Mouse (Mus musculus): ENCODE data around the gene Eya3.
A peak's percentile ranks its signal among the peaks of the same experiment; 100 is the strongest.

The Eya3 gene

GRCm38 (mm10) chr4:132639191-132639713, 465 bp downstream of the Eya3 start:
- DNase-seq (ENCODE audit: extremely low spot score, low spot score) = no peak

GRCm38 (mm10) chr4:132647439-132647838, 8.7 kb downstream of the Eya3 start:
- DNase-seq (ENCODE audit: extremely low spot score, low spot score) = no peak

- no peak for DNase-seq (ENCODE audit: extremely low spot score, low spot score)
These were observed 10.6 kb downstream of the Eya3 start for GRCm38 (mm10) chr4:132649271-132649999.

GRCm38 (mm10) chr4:132652842-132653241, 14.1 kb downstream of the Eya3 start:
- DNase-seq (ENCODE audit: extremely low spot score, low spot score) = no peak

- DNase-seq (ENCODE audit: extremely low spot score, low spot score) = no peak
These were observed 15.0 kb downstream of the Eya3 start for GRCm38 (mm10) chr4:132653799-132654198.

GRCm38 (mm10) chr4:132655290-132655689, 16.5 kb downstream of the Eya3 start:
- DNase-seq (ENCODE audit: extremely low spot score, low spot score) = no peak

GRCm38 (mm10) chr4:132659106-132659505, 20.3 kb downstream of the Eya3 start:
- DNase-seq (ENCODE audit: extremely low spot score, low spot score) = no peak

GRCm38 (mm10) chr4:132672697-132673096, 33.9 kb downstream of the Eya3 start:
- no peak for DNase-seq (ENCODE audit: extremely low spot score, low spot score)

GRCm38 (mm10) chr4:132676771-132677539, 38.2 kb downstream of the Eya3 start:
- no peak for DNase-seq (ENCODE audit: extremely low spot score, low spot score)

GRCm38 (mm10) chr4:132689634-132690033, 50.8 kb downstream of the Eya3 start:
- DNase-seq (ENCODE audit: extremely low spot score, low spot score) = no peak

- no peak for DNase-seq (ENCODE audit: extremely low spot score, low spot score)
These were observed 54.6 kb downstream of the Eya3 start for GRCm38 (mm10) chr4:132693366-132693765.

- no peak for DNase-seq (ENCODE audit: extremely low spot score, low spot score)
These were observed 63.3 kb downstream of the Eya3 start for GRCm38 (mm10) chr4:132702076-132702475.

GRCm38 (mm10) chr4:132706885-132707284, 68.1 kb downstream of the Eya3 start:
- no peak for DNase-seq (ENCODE audit: extremely low spot score, low spot score)

GRCm38 (mm10) chr4:132713181-132713580, 74.4 kb downstream of the Eya3 start:
- no peak for DNase-seq (ENCODE audit: extremely low spot score, low spot score)

GRCm38 (mm10) chr4:132718251-132718650, 79.5 kb downstream of the Eya3 start:
- DNase-seq (ENCODE audit: extremely low spot score, low spot score) = no peak

- DNase-seq (ENCODE audit: extremely low spot score, low spot score) = no peak
These were observed 89.4 kb downstream of the Eya3 start for GRCm38 (mm10) chr4:132728233-132728632.

- peak; percentile 17 for DNase-seq (ENCODE audit: extremely low spot score, low spot score)
These were observed 92.8 kb downstream of the Eya3 start for GRCm38 (mm10) chr4:132731616-132732015.

GRCm38 (mm10) chr4:132732148-132732684, 93.4 kb downstream of the Eya3 start, which contains the start of gene Xkr8:
TSS of gene Xkr8 (minus strand) at chr4:132732546.
- peak; percentile 90 for DNase-seq (ENCODE audit: extremely low spot score, low spot score)

GRCm38 (mm10) chr4:132733071-132733770, 94.4 kb downstream of the Eya3 start:
- DNase-seq (ENCODE audit: extremely low spot score, low spot score) = no peak

GRCm38 (mm10) chr4:132734766-132735165, 96.0 kb downstream of the Eya3 start:
- DNase-seq (ENCODE audit: extremely low spot score, low spot score) = no peak

GRCm38 (mm10) chr4:132735389-132735788, 96.6 kb downstream of the Eya3 start:
- no peak for DNase-seq (ENCODE audit: extremely low spot score, low spot score)
